Mouse (Mus musculus): ENCODE measurements around the gene Apaf1.

The Apaf1 gene

DNA sequence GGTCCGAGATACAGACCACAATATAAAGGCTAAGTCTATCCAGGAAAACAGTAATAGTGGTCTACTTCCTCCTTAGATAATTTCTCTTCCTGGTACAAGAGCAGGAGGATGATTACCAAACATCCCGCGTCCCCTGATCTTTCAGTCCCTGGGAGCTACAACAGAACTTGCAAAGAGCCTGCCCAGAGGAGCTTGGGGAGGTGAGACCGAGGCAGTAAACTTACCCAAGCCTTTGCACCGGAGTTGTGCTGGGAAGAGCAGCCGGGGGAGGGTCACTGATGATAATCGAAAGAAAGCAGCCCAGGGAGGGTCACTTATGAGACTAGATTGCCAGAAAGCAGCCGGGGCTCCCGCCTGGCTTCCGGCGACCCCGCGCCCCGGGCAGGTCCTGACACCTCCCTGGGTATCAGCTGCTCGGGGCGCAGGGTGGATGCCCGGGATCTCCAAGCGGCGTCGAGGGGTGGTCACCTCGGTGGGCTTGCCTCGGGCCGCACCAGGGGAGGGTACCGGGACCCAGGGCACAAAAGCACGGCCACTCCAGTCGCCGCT is 537 bp downstream of the Apaf1 start:
- no peak for DNase-seq (ENCODE audit: low spot score in 2 of 2)

- DNase-seq (ENCODE audit: low spot score in 2 of 2): no peak
Observed at GRCm38 (mm10) chr10:91080540-91080939, 2.0 kb downstream of the Apaf1 start.

GRCm38 (mm10) chr10:91076667-91077066 is 5.9 kb downstream of the Apaf1 start:
- no peak for DNase-seq (ENCODE audit: low spot score in 2 of 2)

- DNase-seq (ENCODE audit: low spot score in 2 of 2): no peak
Observed at GRCm38 (mm10) chr10:91073345-91073744, 9.2 kb downstream of the Apaf1 start.

- no peak for DNase-seq (ENCODE audit: low spot score in 2 of 2)
Observed at GRCm38 (mm10) chr10:91071768-91072167, 10.8 kb downstream of the Apaf1 start.

DNA sequence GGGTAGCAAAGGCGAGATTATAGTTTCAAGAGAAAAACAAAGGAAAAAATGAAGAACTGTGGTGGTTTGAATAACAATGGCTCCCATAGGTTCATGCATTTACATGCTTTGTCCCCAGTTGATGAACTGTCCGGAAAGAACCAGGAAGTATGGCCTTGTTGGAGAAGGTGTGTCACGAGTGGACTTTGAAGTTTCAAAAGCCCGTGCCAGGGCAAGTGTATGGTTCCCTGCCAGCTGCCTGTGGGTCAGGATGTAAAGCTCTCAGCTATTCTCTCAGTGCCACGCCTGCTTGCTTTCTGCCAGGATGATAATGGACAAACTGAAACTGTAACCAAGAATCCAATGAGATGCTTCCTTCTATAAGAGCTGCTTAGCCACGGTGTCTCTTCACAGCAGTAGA is 20.2 kb downstream of the Apaf1 start:
- DNase-seq (ENCODE audit: low spot score in 2 of 2): no peak

- no peak for DNase-seq (ENCODE audit: low spot score in 2 of 2)
Observed at GRCm38 (mm10) chr10:91060742-91061141, 21.8 kb downstream of the Apaf1 start.

GRCm38 (mm10) chr10:91052734-91053133 is 29.8 kb downstream of the Apaf1 start:
- no peak for DNase-seq (ENCODE audit: low spot score in 2 of 2)

GRCm38 (mm10) chr10:91051156-91051555 is 31.4 kb downstream of the Apaf1 start:
- no peak for DNase-seq (ENCODE audit: low spot score in 2 of 2)

GRCm38 (mm10) chr10:91049696-91050095 is 32.9 kb downstream of the Apaf1 start:
- DNase-seq (ENCODE audit: low spot score in 2 of 2): no peak

DNA sequence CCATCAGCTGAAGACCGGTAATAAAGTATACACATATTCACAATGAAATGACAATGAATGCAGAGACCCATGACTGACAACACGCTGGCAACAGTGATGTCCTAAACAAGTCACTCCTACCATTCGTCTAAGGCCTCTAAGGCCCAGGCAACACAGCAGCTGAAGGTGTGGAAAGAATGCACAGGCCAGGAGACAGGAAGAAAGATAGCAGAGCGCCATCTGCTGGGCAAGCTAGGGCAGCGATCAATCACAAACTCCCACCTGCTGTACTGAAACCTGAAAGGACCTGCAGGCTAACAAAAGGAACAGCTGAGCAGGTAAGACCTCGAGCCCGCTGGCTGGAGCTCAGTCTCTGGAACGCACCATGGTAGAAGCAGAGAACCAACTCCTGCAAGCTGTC is 48.6 kb downstream of the Apaf1 start:
- DNase-seq (ENCODE audit: low spot score in 2 of 2): peak; percentile 23 to 61

- DNase-seq (ENCODE audit: low spot score in 2 of 2): peak; percentile 66 to 83
Observed at GRCm38 (mm10) chr10:91032399-91032798, 50.2 kb downstream of the Apaf1 start.

DNA sequence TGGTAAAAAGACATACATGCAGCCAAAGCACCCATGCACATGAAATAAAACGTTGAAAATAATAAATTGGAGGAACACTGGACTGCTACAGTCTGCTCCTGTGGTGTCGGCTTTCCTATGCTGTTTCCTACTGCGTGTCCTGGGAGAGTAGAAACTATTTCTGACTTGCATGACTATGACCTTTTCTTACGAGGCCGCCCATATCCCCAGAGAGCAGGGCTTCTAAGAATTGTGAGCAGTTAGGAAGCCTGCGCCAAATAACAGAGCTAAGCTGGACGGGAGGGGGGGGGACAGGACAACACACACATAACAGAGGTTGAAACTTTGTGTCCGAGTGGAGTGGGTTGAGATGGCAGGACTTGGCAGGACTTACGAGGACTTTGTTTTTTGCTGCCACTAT is 51.4 kb downstream of the Apaf1 start:
- DNase-seq (ENCODE audit: low spot score in 2 of 2): no peak

DNA sequence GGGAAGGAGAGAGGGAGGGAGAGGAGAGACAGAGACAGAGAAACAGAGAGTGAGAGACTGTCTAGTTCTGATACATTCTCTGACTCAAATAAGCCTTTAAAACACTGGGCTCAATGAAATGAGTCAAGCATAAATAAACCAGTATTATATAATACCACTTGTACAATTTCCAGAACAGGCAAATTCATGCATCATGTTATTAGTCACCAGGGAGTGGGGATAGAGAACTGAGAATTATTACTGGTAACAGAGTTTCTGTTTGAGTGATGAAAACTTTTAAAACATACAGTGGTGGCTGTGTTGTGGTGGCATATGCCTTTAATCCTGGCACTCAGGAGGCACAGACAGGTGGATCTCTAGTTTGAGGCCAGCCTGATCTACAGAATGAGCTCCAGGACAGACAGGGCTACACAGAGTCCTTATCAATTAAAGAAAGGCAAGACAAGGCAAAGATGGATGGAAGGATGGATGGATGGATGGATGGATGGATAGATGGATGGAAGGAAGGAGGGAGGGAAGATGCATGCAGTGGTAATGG is 53.5 kb downstream of the Apaf1 start:
- DNase-seq (ENCODE audit: low spot score in 2 of 2): no peak

GRCm38 (mm10) chr10:91027964-91028363 is 54.6 kb downstream of the Apaf1 start:
- no peak for DNase-seq (ENCODE audit: low spot score in 2 of 2)

DNA sequence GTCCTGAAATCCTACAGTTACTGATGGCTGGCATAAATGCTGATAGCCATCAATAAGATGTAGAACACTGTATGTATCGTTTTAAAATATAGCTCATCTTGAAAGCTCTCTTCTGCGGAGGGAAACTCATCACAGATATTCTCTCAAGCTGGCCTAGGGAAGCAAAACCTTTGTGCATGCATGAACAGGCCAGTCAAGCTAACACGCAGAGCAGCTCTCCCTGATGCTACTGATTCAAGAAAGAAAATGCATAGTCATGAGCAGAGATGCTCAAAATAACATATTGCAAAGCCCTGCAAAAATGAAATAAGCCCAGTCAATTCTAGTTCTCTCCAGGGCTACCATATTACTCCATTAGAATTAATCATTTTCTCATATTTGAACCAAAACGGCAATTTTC is 55.1 kb downstream of the Apaf1 start:
- DNase-seq (ENCODE audit: low spot score in 2 of 2): no peak

GRCm38 (mm10) chr10:91005858-91006538 is 76.6 kb downstream of the Apaf1 start:
- no peak for DNase-seq (ENCODE audit: low spot score in 2 of 2)

DNA sequence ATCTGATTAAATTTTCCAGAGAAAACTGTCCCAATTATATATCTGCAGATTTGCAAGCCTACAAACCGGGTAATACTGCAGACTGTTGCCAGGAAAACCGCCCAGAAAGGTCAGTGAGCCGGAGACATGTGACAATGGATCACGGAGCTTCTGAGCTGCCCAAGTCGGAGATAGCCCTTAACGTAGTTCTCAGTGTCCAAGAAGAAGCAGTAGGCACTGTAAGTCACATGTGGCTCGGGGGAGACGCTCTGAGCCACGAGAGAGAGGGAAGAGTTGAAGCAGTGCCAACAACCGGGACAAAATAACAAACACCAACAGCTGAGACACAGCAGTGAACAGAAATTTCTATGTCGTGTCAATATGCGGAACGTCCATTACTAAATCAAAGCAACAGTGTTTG is 81.1 kb downstream of the Apaf1 start:
- no peak for DNase-seq (ENCODE audit: low spot score in 2 of 2)

GRCm38 (mm10) chr10:90999899-91000298 is 82.7 kb downstream of the Apaf1 start:
- DNase-seq (ENCODE audit: low spot score in 2 of 2): no peak

- no peak for DNase-seq (ENCODE audit: low spot score in 2 of 2)
Observed at GRCm38 (mm10) chr10:90993869-90994268, 88.7 kb downstream of the Apaf1 start.

DNA sequence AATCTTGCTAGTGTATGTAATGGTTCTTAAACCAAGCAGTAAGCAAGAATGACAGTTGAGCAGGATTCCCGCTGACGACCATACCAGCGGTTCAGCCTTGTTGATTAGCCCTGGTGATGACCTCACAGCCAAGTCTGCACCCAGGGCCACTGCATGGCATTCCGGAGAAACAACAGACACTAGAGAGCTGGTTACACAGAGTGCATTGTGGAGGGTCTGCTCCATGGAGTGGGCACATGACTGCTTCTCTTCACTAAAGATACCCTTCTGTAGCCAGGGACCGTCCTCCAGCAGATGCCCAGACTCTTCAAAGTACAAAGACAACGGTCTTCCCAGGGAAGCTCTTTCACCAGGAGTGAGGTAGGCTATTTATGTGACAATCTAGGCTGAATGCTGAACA is 90.3 kb downstream of the Apaf1 start:
- no peak for DNase-seq (ENCODE audit: low spot score in 2 of 2)

- no peak for DNase-seq (ENCODE audit: low spot score in 2 of 2)
Observed at GRCm38 (mm10) chr10:90990340-90990739, 92.2 kb downstream of the Apaf1 start.

- no peak for DNase-seq (ENCODE audit: low spot score in 2 of 2)
Observed at GRCm38 (mm10) chr10:90983046-90983445, 99.5 kb downstream of the Apaf1 start.

DNA sequence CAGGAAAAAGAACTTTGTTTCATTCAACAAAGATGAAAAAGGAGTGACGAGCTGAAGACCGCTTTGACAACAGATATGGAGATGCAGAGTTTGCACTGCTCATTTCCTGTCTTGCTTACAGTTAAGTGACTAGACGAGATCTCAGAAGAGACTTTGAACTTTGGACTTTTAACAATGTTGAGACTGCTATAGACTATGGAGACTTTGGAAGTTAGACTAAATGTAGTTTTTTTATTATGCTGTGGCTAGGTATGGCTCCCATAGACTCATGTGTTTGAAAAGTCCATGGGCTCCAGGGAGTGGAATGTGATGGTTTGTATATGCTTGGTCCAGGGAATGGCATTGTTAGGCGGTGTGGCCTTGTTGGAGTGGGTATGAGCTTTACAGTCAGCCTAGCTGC is 100.8 kb downstream of the Apaf1 start:
- no peak for DNase-seq (ENCODE audit: low spot score in 2 of 2)

Measured in frontal cortex, postnatal 10 days (tissue).